Mouse (Mus musculus): ENCODE data around the gene Yeats4. TPM values are rescaled to one million over a fixed set of nuclear protein-coding genes. Genes with fewer than 3 reads are reported as not detected.
A peak's percentile ranks its signal among the peaks of the same experiment; 100 is the strongest.

The Yeats4 gene
- total and polyA plus RNA-seq, 3 experiments: 50.3 to 133 (median 110) TPM

GRCm38 (mm10) chr10:117193364-117193763, 30.9 kb downstream of the Yeats4 start:
- no peaks in the 10 kb centered on the region for H3K9me3 ChIP-seq (replicated peaks; ENCODE audit: low read length)
- dilution Hi-C loops (cut with MboI; ENCODE audit: extremely low pct_ligation_motif_present, extremely low pct_unique_long_range_greater_than_20kb, low sequenced_read_pairs): no loop called here
- TF ChIP-seq POLR2AphosphoS2 (IDR thresholded peaks at IDR 0.05; ENCODE audit: low read depth, low read length): no peak
- no peak for TF ChIP-seq CHD2 (IDR thresholded peaks at IDR 0.05; ENCODE audit: low read length)
- no peak for TF ChIP-seq NELFE (IDR thresholded peaks at IDR 0.05; ENCODE audit: low read depth, low read length)
- no peak for TF ChIP-seq USF2 (conservative IDR thresholded peaks at IDR 0.05; ENCODE audit: low read depth, low read length)
- TF ChIP-seq MAZ (IDR thresholded peaks at IDR 0.05; ENCODE audit: low read depth, low read length): no peak
- TF ChIP-seq JUND (conservative IDR thresholded peaks at IDR 0.05; ENCODE audit: low read depth, low read length): no peak
- TF ChIP-seq KAT2A (IDR thresholded peaks at IDR 0.05; ENCODE audit: insufficient replicate concordance, low read length): no peak

DNA sequence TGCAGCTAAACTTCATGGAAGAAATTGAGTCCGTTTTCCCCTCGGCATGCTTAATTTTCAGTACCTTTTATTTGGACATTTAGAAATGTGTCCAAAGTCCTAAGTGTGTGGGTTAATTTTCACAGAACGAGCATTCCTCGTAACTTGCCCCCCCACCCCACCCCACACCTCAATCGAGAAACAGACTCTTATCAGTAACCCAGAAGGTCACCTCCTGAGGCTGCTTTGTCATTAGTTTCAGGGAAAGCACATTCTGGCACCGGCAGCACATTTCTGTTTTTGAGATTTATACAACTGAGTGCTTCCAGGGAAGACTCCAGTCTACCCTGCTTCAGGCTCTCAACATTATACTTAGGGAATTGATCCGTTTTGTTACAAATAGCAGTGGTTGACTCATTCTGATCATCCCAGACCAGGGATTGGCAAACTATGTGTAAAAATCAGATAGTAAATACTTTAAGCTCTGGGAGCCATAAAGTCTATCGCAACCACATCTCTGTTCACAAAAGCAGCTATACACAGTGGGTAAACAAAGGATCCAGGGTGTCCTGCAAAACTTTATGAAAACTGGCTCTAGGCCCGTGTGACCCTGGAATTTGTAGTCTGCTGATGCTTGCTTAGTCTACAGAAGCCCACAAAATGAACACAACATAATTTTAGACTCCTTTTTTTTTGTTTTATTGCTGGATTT, 38.8 kb downstream of the Yeats4 start:
- H3K9me3 ChIP-seq (replicated peaks; ENCODE audit: low read length): no peaks in the 10 kb centered on the region
- no peak overlapping the region for H3K4me2 ChIP-seq (ENCODE audit: insufficient read depth, low read depth, poor library complexity, severe bottlenecking)
- H3K79me2 ChIP-seq (replicated peaks; ENCODE audit: control insufficient read depth, extremely low read depth, insufficient read depth, poor library complexity, severe bottlenecking): no peaks in the 10 kb centered on the region
- peaks cover 0 to 5% of the 10 kb centered on the region in 2 experiments; a peak in 1 of 4 replicates for H3K4me1 ChIP-seq (ENCODE audit: control insufficient read depth in 1 of 2, insufficient read depth in 2 of 2)
- H3K27me3 ChIP-seq (replicated peaks): no peaks in the 10 kb centered on the region
- no peak for DNase-seq (ENCODE audit: extremely low read depth)
- dilution Hi-C loops (cut with MboI; ENCODE audit: extremely low pct_ligation_motif_present, extremely low pct_unique_long_range_greater_than_20kb, low sequenced_read_pairs) (no loop called here), in situ Hi-C loops (cut with MboI; ENCODE audit: low pct_ligation_motif_present, low pct_unique_long_range_greater_than_20kb, low sequenced_read_pairs) (no loop called here)
- H3K4me3 ChIP-seq (replicated peaks in 1 of 3; ENCODE audit: low read depth in 2 of 3, low read length in 2 of 3, poor library complexity in 1 of 3): no peak overlapping the region
- TF ChIP-seq TCF12 (IDR thresholded peaks at IDR 0.05; ENCODE audit: low read depth, low read length) (no peak), JUN (IDR thresholded peaks at IDR 0.05; ENCODE audit: insufficient read depth, low read depth, low read length) (no peak), ZMIZ1 (IDR thresholded peaks at IDR 0.05; ENCODE audit: low read depth, low read length) (no peak), TBP (conservative IDR thresholded peaks at IDR 0.05; ENCODE audit: low read depth, low read length) (no peak), IRF4 (IDR thresholded peaks at IDR 0.05; ENCODE audit: low read depth, low read length) (no peak), PAX5 (IDR thresholded peaks at IDR 0.05; ENCODE audit: low read length) (no peak)
- H3K27ac ChIP-seq (ENCODE audit: insufficient read depth, low read depth): no peak overlapping the region
- H3K9ac ChIP-seq (ENCODE audit: insufficient read depth, low read depth): no peak overlapping the region
- H3K36me3 ChIP-seq (replicated peaks in 1 of 2; ENCODE audit: control insufficient read depth in 1 of 2, insufficient read depth in 1 of 2, low read length in 1 of 2): no peaks in the 10 kb centered on the region

More at GRCm38 (mm10) chr10:117193364-117193763, 30.9 kb downstream of the Yeats4 start:
- Histone ChIP-seq H3K9ac (ENCODE audit: insufficient read depth, low read depth) (no peak overlapping the region), H3K27me3 (replicated peaks) (no peaks in the 10 kb centered on the region), H3K79me2 (replicated peaks; ENCODE audit: control insufficient read depth, extremely low read depth, insufficient read depth, poor library complexity, severe bottlenecking) (no peaks in the 10 kb centered on the region), H3K36me3 (replicated peaks in 1 of 2; ENCODE audit: control insufficient read depth in 1 of 2, insufficient read depth in 1 of 2, low read length in 1 of 2) (no peaks in the 10 kb centered on the region), H3K4me2 (ENCODE audit: insufficient read depth, low read depth, poor library complexity, severe bottlenecking) (no peak overlapping the region), H3K4me1 (ENCODE audit: control insufficient read depth in 1 of 2, insufficient read depth in 2 of 2) (no peaks in the 10 kb centered on the region), H3K4me3 (replicated peaks in 1 of 3; ENCODE audit: low read depth in 2 of 3, low read length in 2 of 3, poor library complexity in 1 of 3) (no peak overlapping the region), H3K27ac (ENCODE audit: insufficient read depth, low read depth) (no peak overlapping the region)
- in situ Hi-C loops (cut with MboI; ENCODE audit: low pct_ligation_motif_present, low pct_unique_long_range_greater_than_20kb, low sequenced_read_pairs): no loop called here
- DNase-seq (ENCODE audit: extremely low read depth): no peak

DNA sequence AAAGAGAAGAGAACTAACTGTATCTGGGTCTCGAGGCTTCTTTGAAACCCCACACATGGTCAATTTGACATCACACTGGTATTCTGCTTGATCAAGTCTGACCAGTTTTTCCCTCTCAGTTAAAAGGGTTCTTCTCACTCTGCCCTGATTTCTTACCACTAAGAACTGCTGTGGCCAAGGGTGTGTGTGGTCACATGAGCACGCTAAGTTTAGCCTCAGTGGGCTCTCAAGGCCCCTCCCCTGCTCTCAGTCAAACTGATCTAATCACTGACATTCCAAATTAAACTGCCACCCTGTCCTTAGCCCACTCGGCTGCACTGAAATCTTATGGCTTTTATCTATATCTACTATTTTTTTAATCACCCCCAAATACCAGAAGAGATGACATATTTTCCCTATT, 43.2 kb downstream of the Yeats4 start:
- no peaks in the 10 kb centered on the region for H3K36me3 ChIP-seq (replicated peaks in 1 of 2; ENCODE audit: control insufficient read depth in 1 of 2, insufficient read depth in 1 of 2, low read length in 1 of 2)
- H3K4me2 ChIP-seq (ENCODE audit: insufficient read depth, low read depth, poor library complexity, severe bottlenecking): no peak overlapping the region
- no peaks in the 10 kb centered on the region for H3K79me2 ChIP-seq (replicated peaks; ENCODE audit: control insufficient read depth, extremely low read depth, insufficient read depth, poor library complexity, severe bottlenecking)
- TF ChIP-seq ELF1 (IDR thresholded peaks at IDR 0.05; ENCODE audit: low read depth, low read length) (no peak), NELFE (IDR thresholded peaks at IDR 0.05; ENCODE audit: low read depth, low read length) (no peak), EP300 (IDR thresholded peaks at IDR 0.05; ENCODE audit: low read length) (no peak), CTCF (conservative IDR thresholded peaks at IDR 0.05 in 1 of 2, IDR thresholded peaks at IDR 0.05 in 1 of 2; ENCODE audit: low read depth in 2 of 2, low read length in 2 of 2) (no peak), MAZ (IDR thresholded peaks at IDR 0.05; ENCODE audit: low read depth, low read length) (no peak), JUN (IDR thresholded peaks at IDR 0.05; ENCODE audit: insufficient read depth, low read depth, low read length) (no peak), ETS1 (conservative IDR thresholded peaks at IDR 0.05; ENCODE audit: low read depth, low read length) (no peak), ZC3H11A (IDR thresholded peaks at IDR 0.05; ENCODE audit: low read depth, low read length) (no peak), ZMIZ1 (IDR thresholded peaks at IDR 0.05; ENCODE audit: low read depth, low read length) (no peak), CHD1 (IDR thresholded peaks at IDR 0.05; ENCODE audit: low read depth, low read length) (no peak)
- peaks cover 0 to 5% of the 10 kb centered on the region in 2 experiments; a peak in 1 of 4 replicates for H3K4me1 ChIP-seq (ENCODE audit: control insufficient read depth in 1 of 2, insufficient read depth in 2 of 2)
- in situ Hi-C loops (cut with MboI; ENCODE audit: low pct_ligation_motif_present, low pct_unique_long_range_greater_than_20kb, low sequenced_read_pairs): no loop called here
- H3K27ac ChIP-seq (ENCODE audit: insufficient read depth, low read depth): no peak overlapping the region
- peak; percentile 6 for DNase-seq (ENCODE audit: extremely low read depth)
- no peak overlapping the region for H3K9ac ChIP-seq (ENCODE audit: insufficient read depth, low read depth)
- dilution Hi-C loops (cut with MboI; ENCODE audit: extremely low pct_ligation_motif_present, extremely low pct_unique_long_range_greater_than_20kb, low sequenced_read_pairs): no loop called here
- H3K9me3 ChIP-seq (replicated peaks; ENCODE audit: low read length): no peaks in the 10 kb centered on the region
- H3K27me3 ChIP-seq (replicated peaks): no peaks in the 10 kb centered on the region
- H3K4me3 ChIP-seq (replicated peaks in 1 of 3; ENCODE audit: low read depth in 2 of 3, low read length in 2 of 3, poor library complexity in 1 of 3): no peak overlapping the region
